Mouse (Mus musculus): ENCODE data around the gene Ndufv2. TPM values are rescaled to one million over a fixed set of nuclear protein-coding genes. Genes with fewer than 3 reads are reported as not detected.

The Ndufv2 gene
- 66.5 TPM for total RNA-seq (2023)

GRCm38 (mm10) chr17:66101380-66102330 lies at the start of gene Ndufv2:
TSS of gene Ndufv2 (minus strand) at chr17:66101559.

GRCm38 (mm10) chr17:66123066-66123815 lies 21.9 kb upstream of the Ndufv2 start, which contains the start of gene Ddx11:
TSS of gene Ddx11 (plus strand) at chr17:66123520.

GRCm38 (mm10) chr17:66111402-66111959 lies 10.1 kb upstream of the Ndufv2 start, which contains the start of gene Washc1:
TSS of gene Washc1 (plus strand) at chr17:66111545.

GRCm38 (mm10) chr17:66076934-66077333 lies 24.4 kb downstream of the Ndufv2 start, which contains the start of gene Ankrd12:
TSS of gene Ankrd12 (minus strand) at chr17:66077089.

Other genes starting within 250 kb of the Ndufv2 start
- gene Ralbp1, start 215.8 kb downstream of the Ndufv2 start, total RNA-seq (2023), result 41.7 TPM
- 17.8 TPM for gene Twsg1, start 150.3 kb downstream of the Ndufv2 start, total RNA-seq (2023)
- 65.3 TPM for gene Ankrd12, start 24.5 kb downstream of the Ndufv2 start, total RNA-seq (2023)
- gene Washc1, start 10.0 kb upstream of the Ndufv2 start, total RNA-seq (2023), result 44.5 TPM
- 21.6 TPM for gene Ddx11, start 22.0 kb upstream of the Ndufv2 start, total RNA-seq (2023)